Mouse (Mus musculus) myocyte (in vitro differentiated cells): ENCODE measurements at regions not wholly inside any gene's neighbourhood (a gene's known extent, or its start where the extent isn't known, plus 50 kb on each side); places are given as distances from the start of the nearest gene placed in this dataset.

Experiments used
- H3K27me3 ChIP-seq: one replicate; pipeline ENCODE4 v1.6.1; 2011; ENCODE audit not compliant: control insufficient read depth, insufficient read depth, insufficient read length
- H3K36me3 ChIP-seq: one replicate; pipeline ENCODE4 v1.6.1; 2011; ENCODE audit not compliant: control insufficient read depth, insufficient read depth
- H3K4me2 ChIP-seq: one replicate; pipeline ENCODE4 v1.6.1; 2011; ENCODE audit warnings: low read depth, control low read depth
- H3K4me3 ChIP-seq: one replicate; pipeline ENCODE4 v1.5.1; 2011; ENCODE audit warnings: mild to moderate bottlenecking, control low read depth, moderate library complexity
- H3K79me2 ChIP-seq: one replicate; pipeline ENCODE4 v1.6.1; 2011; ENCODE audit not compliant: control insufficient read depth, insufficient read depth
- H3ac ChIP-seq: one replicate; pipeline ENCODE4 v1.6.1; 2011; ENCODE audit not compliant: control insufficient read depth, insufficient read length
- CEBPB ChIP-seq: IDR thresholded peaks from 2 replicates; pipeline ENCODE4 v1.6.1; 2011; ENCODE audit warnings: mild to moderate bottlenecking, moderate library complexity; ENCODE audit not compliant: poor library complexity, insufficient read depth, severe bottlenecking
- E2F4 ChIP-seq: IDR thresholded peaks from one replicate; pipeline ENCODE4 v1.6.1; 2011; ENCODE audit warnings: mild to moderate bottlenecking, control low read depth, moderate library complexity; ENCODE audit not compliant: insufficient read depth
- MAX ChIP-seq: IDR thresholded peaks from one replicate; pipeline ENCODE4 v1.6.1; 2011; ENCODE audit warnings: low read depth, mild to moderate bottlenecking, control low read depth
- MYOD1 ChIP-seq, 3 experiments: IDR thresholded peaks; one replicate each; pipeline ENCODE4 v1.6.1; 2011; ENCODE audit warnings: control low read depth in 2 of 3, low read depth in 2 of 3, mild to moderate bottlenecking in 2 of 3, moderate library complexity in 1 of 3; ENCODE audit not compliant: insufficient read length in 2 of 3, control insufficient read depth in 1 of 3
- MYOG ChIP-seq, 3 experiments: IDR thresholded peaks; one replicate each; pipeline ENCODE4 v1.6.1; 2011; ENCODE audit warnings: control low read depth in 2 of 3, low read depth in 2 of 3, mild to moderate bottlenecking in 2 of 3; ENCODE audit not compliant: insufficient read length in 2 of 3, control insufficient read depth in 1 of 3, insufficient read depth in 1 of 3
- POLR2A ChIP-seq: IDR thresholded peaks from one replicate; pipeline ENCODE4 v1.6.1; 2011; ENCODE audit warnings: low read depth, mild to moderate bottlenecking, control low read depth, moderate library complexity; ENCODE audit not compliant: insufficient read length
- POLR2AphosphoS2 ChIP-seq: IDR thresholded peaks from one replicate; pipeline ENCODE4 v1.6.1; 2011; ENCODE audit warnings: low read depth, control low read depth; ENCODE audit not compliant: insufficient read length
- REST ChIP-seq: IDR thresholded peaks from one replicate; pipeline ENCODE4 v1.6.1; 2011; ENCODE audit warnings: mild to moderate bottlenecking, control low read depth, moderate library complexity; ENCODE audit not compliant: insufficient read depth, insufficient read length
- SRF ChIP-seq: IDR thresholded peaks from one replicate; pipeline ENCODE4 v1.6.1; 2011; ENCODE audit warnings: low read depth; ENCODE audit not compliant: control insufficient read depth, insufficient read length
- TCF12 ChIP-seq: IDR thresholded peaks from one replicate; pipeline ENCODE4 v1.6.1; 2011; ENCODE audit warnings: mild to moderate bottlenecking, control low read depth; ENCODE audit not compliant: poor library complexity, insufficient read depth, severe bottlenecking
- TCF3 ChIP-seq: IDR thresholded peaks from one replicate; pipeline ENCODE4 v1.6.1; 2011; ENCODE audit warnings: low read depth, control low read depth; ENCODE audit not compliant: insufficient read length
- USF1 ChIP-seq: IDR thresholded peaks from one replicate; pipeline ENCODE4 v1.6.1; 2011; ENCODE audit warnings: low read depth, mild to moderate bottlenecking, control low read depth, moderate library complexity

GRCm38 (mm10) chr5:118509871-118510270, 50.6 kb upstream of the Med13l start:
- H3K4me2 ChIP-seq: no peak overlapping the region
- H3K27me3 ChIP-seq: no peaks in the 10 kb centered on the region
- H3K36me3 ChIP-seq: no peaks in the 10 kb centered on the region
- H3K79me2 ChIP-seq: no peaks in the 10 kb centered on the region
- H3K4me3 ChIP-seq: no peak overlapping the region
- H3ac ChIP-seq: no peak overlapping the region
- TF ChIP-seq POLR2AphosphoS2 (no peak), POLR2A (no peak), MYOD1 (IDR thresholded peaks at IDR 0.05; ENCODE audit: control insufficient read depth in 1 of 3, insufficient read length in 2 of 3, low read depth in 2 of 3) (no peak), MYOG (IDR thresholded peaks at IDR 0.05; ENCODE audit: control insufficient read depth in 1 of 3, insufficient read depth in 1 of 3, insufficient read length in 2 of 3, low read depth in 2 of 3) (no peak), REST (no peak), TCF3 (no peak), TCF12 (no peak), CEBPB (no peak), E2F4 (no peak), SRF (no peak), MAX (no peak), USF1 (no peak)
